Mouse (Mus musculus): ENCODE measurements around the gene Sphk1.

The Sphk1 gene

DNA sequence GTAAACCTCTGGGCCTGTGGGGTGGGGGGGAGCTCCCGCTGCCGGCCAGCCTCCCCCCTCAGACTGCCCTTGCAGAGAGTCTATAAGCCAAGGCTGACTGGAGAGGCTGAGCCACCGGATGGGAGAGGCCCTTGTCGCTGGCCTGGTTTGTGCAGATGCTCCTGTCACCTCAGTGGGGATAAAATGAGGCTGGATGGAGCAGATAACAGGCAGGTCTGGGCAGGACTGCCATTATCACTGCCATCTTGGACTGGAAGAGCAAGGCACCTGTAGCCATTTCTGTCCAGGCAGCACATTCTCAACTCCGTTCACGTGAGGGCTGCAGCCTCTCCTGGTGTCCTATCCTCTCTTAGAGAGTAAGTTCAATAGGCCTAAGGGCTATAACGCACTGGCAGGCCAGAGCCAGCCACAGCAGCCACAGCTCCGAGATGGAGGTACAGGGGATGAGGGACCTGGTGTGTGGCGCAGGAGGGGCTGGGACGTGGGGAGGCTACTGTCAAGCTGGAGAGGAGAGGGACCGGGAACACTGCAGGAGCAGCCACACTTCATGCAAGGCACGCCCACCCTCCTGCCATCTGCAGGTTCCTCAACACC is 7.5 kb downstream of the Sphk1 start:
- DNase-seq (ENCODE audit: low read depth, low spot score) = no peak

DNA sequence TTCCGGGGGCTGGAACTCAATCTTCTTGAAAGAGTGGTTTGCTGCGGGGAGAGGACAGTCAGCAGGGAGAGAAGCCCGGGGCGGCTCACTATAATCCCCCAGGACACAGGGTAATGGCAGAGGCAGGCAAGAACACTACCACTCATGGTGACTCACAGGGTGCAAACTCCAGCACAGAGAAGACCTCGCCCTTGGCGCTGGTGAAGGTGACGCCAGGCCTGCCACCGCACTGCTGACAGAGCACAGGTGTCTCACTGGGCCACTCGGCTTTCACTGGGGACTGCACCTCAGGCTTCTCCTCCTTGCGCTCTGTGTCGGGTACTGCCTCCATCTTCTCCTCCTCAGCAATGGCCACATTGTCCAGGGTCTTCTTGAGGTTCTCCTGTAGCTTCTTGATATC is 10.5 kb downstream of the Sphk1 start:
- DNase-seq (ENCODE audit: low read depth, low spot score) = no peak

DNA sequence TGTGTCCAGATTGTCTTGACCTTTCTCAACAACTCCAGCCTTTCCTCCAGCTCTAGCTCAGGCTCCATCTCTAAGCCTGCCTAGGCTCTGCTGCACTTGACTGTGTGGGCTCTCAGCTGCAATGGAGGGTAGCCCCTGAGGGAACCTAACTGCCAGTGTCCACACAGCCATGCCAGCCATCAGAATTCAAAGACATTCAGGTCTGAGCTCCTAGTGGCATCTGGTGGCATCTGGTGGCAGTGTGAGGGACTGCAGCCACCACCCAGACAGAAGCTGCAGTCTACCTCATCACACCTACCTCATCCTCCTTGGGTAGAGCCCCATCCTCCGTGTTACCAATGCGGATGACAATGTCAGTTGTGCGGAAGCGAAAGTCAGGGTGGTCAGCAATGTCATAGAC is 12.4 kb downstream of the Sphk1 start:
- peak; percentile 67 for DNase-seq (ENCODE audit: low read depth, low spot score)

DNA sequence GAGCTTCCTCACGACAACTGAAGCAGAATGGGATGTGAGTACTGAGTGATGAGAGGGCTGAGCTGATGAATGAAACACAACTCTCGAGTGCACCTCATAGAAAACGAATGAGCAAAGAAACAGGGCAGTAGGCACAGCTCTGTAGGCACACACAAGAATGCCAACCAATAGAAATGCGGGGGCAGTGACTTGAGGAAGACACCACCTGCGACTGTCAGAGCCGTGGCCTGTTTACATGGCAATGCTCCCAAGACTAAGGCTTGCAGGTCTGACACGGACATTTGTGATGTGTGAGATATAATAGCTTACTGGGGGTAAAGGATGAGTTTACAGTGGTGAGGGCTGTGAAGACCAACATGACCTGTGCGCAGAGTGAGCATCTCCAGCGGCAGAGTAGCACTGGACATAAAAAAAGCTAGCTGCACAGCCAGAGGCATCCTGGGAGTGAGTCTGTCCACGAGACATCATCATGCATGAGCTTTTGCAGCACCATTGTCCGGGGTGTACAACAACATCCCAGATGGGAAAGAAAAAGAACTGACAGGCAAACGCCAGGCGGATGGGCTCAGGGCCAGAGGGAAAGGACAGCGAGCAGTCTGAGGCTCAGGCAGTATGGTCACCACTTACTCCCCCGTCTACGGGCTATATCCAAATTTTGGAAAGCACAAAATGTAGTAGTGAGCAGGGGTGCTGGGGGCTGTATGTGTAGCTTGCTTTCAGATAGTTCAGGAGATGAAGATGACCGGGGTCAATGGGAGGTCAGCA is 16.8 kb downstream of the Sphk1 start:
- no peak for DNase-seq (ENCODE audit: low read depth, low spot score)

DNA sequence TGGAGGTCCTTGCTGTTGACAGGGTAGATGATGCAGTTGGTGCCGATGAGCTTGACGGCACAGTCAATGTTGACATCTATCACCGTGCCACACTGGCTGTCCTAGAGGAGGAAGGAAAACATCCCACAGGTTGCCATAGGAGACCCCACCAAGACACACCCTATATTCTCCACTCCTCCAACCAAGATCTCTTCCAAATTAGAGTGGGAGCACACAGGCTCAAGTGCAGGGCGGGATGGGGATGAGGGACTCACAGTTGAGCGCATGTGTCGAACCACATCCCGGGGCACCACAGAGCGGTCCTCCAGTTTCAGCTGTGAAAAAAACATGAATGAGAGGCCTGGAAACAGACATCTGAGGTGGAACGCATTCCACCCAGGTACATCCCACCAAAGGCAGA is 18.1 kb downstream of the Sphk1 start:
- DNase-seq (ENCODE audit: low read depth, low spot score) = no peak

DNA sequence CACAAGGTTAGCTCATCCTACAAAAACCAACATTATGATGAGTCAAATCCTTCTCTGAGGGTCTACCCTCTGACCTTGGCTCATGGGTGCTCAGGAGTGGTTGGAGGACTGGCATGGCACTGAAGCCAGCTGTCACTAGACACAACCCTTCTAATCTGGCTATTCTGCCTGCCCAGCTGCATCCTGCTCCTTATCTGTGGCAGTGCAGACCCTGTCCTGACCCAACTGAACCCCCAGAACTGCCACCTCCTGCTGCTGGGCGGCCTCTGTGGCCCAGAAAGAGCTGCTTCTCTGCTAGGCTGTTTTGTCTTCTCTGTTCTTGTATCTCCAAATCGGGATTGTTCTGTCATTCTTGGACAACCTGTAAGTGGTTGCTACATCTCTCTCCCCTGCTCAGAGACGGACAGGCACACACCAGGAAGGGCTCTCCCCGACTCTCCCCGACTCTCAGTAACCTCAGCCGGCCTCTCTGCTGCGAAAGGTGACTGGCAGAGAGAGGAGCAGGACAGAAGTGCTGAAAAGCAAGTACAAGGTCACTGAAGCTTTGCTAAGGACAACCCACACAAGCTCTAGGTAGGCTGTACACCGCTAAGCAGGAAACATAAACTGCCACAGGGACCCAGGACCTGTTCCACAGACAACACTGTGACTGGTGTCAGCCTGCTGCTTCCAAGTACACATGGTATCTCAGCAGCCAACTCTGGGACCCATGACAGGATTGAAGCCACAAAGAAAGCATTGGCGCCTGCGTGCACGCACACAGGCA is 18.7 kb downstream of the Sphk1 start:
- DNase-seq (ENCODE audit: low read depth, low spot score) = no peak

DNA sequence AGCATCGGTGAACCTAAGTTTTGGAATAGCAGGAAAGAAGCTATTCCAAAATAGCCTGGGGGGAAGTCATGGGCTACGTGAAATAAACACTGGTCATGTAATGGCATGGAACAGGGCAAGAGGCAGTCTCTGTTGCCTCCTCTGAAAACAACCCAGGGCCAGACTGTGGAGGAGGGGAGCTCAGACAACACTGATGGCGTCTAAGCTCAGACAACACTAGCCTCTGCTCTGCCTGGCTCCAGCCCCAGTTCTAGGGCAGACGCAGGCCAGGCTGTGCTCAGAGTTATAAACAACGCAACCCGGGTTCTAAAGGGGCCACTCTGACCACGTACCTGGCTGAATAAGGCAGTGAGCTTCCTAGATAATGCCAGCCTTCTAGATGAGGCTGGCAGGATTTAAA is 20.0 kb downstream of the Sphk1 start:
- DNase-seq (ENCODE audit: low read depth, low spot score) = no peak

- no peak for DNase-seq (ENCODE audit: low read depth, low spot score)
Observed at GRCm38 (mm10) chr11:116552194-116552593, 21.5 kb downstream of the Sphk1 start.

DNA sequence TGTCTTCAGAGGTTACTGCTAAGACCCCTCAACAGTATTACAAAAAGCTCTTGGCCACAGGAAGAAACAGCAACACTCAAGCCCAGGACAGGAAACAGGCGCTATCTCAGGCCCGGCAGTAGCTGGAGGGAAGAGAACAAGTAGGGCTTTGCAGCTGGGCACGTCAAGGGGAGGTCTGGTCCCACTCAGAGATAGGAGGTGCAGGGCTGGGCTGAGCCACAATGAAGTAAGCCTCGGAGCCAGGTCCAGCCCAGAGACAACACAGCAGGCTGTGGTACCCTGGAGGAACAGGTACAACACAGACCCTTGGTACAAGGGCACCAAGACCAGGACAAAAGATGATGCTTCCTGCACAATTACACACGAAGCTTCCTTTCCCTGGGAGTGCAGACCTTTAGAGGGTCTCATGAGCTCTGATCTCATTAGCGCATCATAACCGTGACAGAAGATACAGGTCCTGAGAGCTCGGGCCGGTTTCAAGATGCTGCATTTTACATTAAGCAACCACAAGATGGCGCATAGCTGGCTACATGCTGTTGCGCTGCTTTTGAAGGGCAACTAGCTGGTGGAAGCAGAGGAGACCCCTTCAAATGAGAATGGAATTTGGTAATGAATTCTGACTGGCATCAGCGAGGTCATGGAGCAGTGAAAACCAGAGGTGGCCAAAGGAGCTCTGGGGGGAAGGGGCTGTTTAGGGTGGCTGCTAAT is 23.6 kb downstream of the Sphk1 start:
- DNase-seq (ENCODE audit: low read depth, low spot score) = peak; percentile 64

- no peak for DNase-seq (ENCODE audit: low read depth, low spot score)
Observed at GRCm38 (mm10) chr11:116555572-116555971, 24.8 kb downstream of the Sphk1 start.

DNA sequence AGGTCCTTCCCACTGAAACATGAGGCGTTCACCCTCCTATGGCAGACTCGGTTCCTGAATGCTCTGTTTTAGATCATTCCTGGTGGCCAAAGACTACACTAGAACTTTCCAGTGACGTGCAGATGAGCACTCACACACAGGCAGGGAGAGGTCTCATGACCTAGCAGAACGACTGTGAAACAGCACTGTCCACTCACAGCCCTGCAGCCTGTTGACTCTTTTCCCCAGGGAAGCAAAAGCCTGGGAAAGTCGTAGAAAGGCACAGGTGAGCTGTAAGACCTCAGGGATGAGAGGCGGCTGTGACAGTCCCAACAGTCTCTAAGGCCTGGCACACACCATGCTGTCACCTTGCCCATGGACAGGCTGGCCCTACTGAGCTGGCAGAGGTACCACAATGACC is 25.6 kb downstream of the Sphk1 start:
- DNase-seq (ENCODE audit: low read depth, low spot score) = no peak

GRCm38 (mm10) chr11:116565283-116566041 is 34.7 kb downstream of the Sphk1 start:
- no peak for DNase-seq (ENCODE audit: low read depth, low spot score)

DNA sequence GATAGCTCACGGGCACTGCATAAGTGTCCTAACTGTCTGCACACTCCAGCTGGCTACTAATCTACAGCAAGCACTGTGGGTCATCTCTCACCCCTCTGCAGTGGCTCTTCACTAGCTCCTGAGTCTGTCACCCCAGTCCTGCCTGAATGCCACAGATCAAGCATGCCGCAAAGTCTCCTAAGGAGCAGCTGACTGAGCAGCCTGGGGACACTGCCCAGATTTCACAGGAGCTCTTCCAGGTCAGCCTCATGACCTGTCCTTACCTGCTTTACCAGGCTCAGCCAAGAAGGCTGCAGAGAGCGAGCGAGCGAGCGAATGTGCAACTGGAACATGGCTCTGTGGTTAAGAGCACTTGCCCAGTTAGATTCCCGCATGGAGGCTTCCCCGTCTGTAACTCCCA is 36.8 kb downstream of the Sphk1 start:
- DNase-seq (ENCODE audit: low read depth, low spot score) = no peak

GRCm38 (mm10) chr11:116570821-116571220 is 40.1 kb downstream of the Sphk1 start:
- DNase-seq (ENCODE audit: low read depth, low spot score) = no peak

DNA sequence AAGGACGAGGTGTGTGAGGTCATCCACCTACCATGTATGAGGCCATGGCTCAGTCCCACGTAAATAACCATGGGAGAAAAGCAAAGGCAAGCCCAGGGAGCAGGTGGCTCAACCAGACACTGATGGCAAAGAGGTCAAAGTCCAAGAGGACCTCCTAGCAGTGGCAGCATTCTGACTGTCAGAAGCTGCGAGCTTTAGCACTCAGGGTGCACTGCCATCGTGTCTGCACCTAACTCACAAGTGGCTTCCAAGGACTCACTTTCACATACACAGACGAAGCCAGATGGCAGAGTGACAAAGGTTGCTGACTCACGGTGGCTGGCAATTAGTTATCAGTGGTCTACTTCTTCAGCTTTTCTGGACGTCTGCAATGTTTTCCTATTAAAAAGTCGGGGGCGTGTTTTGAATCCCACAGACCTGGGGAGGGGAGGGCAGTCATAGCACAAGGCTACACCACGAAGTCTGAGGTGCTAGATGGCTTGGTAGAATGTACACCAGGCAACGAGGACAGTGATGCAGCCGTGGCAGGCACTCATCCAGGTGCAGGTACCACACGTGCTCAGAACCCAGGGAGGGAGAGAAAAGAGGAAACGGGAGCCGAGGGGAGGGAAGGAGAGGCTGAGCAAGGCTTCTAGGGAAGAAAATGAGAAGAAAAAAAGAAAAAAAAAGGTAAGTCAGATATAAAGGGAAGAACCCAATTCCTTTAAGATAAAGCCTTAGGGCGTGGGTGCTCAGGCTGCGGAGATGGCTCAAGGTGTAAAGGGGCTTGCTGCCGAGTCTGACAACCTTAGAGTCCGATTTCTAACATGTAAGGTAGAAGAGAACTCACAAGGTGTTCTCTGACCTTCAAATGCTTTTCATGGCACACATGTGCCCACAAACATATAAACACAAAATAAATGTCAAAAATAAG is 41.3 kb downstream of the Sphk1 start:
- peak; percentile 58 for DNase-seq (ENCODE audit: low read depth, low spot score)

DNA sequence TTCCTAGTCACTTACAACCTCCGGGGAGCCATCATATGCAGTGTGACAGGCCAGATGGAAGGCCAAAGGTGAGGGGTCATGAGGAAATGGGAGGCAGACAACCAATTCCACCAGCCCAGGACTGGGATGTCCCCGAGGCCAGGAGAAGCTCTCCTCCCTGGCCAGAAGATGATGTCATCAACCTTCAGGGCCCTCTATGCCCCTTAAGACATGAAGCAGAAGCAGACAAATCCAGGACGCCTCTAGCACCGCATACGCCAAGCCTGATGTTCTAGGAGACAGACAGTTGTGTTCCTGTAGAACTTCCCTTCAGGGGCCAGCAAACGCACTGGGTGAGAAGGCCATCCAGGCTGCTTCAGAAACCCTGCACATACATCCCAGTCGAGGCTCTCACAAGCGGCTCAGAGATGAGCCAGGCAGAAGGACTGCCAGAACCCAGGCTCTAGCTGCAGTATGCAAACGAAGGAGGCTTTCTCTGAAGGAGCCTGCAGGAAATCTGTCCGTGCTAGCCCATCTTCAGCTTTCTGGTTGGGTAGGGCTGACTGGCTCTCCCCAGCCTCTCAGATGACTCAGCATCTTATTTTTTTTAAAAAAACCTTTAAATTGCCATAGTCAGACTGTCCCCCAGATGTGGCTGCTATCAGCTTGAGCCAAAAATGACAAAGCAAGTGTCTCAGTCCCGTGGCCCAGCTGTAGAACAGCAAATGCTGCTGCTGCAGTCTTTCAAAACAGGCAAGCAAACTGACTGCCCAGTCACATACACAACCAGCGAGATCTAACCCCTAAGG is 42.2 kb downstream of the Sphk1 start:
- peak; percentile 62 for DNase-seq (ENCODE audit: low read depth, low spot score)

- DNase-seq (ENCODE audit: low read depth, low spot score) = no peak
Observed at GRCm38 (mm10) chr11:116574486-116574885, 43.8 kb downstream of the Sphk1 start.

DNA sequence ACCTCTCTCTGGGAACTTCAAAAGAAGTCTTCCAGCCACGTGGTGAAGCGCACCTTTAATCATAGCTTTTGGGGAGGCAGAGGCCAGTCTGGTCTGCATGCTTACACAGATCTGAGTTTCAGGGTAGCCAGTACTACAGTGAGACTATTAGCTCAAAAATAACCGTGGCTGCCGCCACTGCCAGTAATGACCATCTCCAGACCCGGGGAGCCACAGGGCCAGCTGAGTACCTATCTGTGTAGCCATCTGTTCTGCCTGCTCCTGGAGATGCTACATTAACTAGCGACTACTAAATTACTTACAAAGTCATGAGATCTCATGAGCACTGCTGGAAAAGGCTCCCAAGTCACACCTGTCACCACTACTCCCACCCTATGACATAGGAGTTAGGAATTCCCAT is 44.3 kb downstream of the Sphk1 start:
- DNase-seq (ENCODE audit: low read depth, low spot score) = no peak

DNA sequence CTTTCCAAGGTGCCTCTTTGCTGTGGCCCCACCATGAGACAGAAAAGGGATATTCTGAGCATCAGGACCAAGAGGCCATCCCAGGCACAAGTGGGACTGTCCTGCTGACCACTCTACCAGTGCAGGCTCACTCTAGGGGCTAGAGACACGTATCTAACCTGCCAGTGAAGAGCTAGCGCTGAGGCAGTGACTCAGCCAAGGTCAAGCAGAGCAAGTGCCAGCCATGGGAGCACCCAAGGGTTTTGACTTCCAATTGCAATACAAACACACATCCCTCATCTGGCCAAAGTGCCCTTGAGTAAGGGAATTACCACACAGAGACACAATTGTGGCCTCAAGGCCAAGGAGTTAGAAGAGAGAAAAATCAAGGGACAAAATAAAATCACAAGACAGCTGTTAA is 44.7 kb downstream of the Sphk1 start:
- no peak for DNase-seq (ENCODE audit: low read depth, low spot score)

GRCm38 (mm10) chr11:116579280-116579679 is 48.6 kb downstream of the Sphk1 start:
- DNase-seq (ENCODE audit: low read depth, low spot score) = no peak

Measured in 3T3-L1 (cell line).